Mouse (Mus musculus) forebrain, postnatal 0 days (tissue): ENCODE data around the gene Nsmce4a. TPM values are rescaled to one million over a fixed set of nuclear protein-coding genes. Genes with fewer than 3 reads are reported as not detected.
A peak's percentile ranks its signal among the peaks of the same experiment; 100 is the strongest.
"Not testable (repeated sequence)": the region's sequence is repeated elsewhere in the genome, so short reads cannot be mapped to it uniquely, and the experiment has no call there.

Source experiments
- ATAC-seq: fragments of 200-750 bp; cut with Nextera tagmentation; 2 replicates; pipeline ENCODE4 v1.8.0; 2017; ENCODE audit warnings: mild to moderate bottlenecking, moderate library complexity
- DNase-seq: peaks from one replicate; pipeline ENCODE4 v3.0.0-alpha.2; 2015
- H3K27ac ChIP-seq: fragments of 300-500 bp; sonication (generic); 2 replicates; pipeline ENCODE4 v1.5.1; 2014; ENCODE audit warnings: low read depth, mild to moderate bottlenecking, antibody characterized with exemption, low read length, moderate library complexity, mixed read lengths
- H3K27me3 ChIP-seq: fragments of 300-500 bp; sonication (generic); 2 replicates; pipeline ENCODE4 v1.6.1; 2014; ENCODE audit warnings: mild to moderate bottlenecking, low read length, mixed read lengths; ENCODE audit not compliant: insufficient read depth
- H3K36me3 ChIP-seq: fragments of 300-500 bp; sonication (generic); 2 replicates; pipeline ENCODE4 v1.6.1; 2014; ENCODE audit warnings: mild to moderate bottlenecking, moderate library complexity; ENCODE audit not compliant: insufficient read depth
- H3K4me1 ChIP-seq: fragments of 300-500 bp; sonication (generic); 2 replicates; pipeline ENCODE4 v1.6.1; 2014; ENCODE audit warnings: antibody characterized with exemption; ENCODE audit not compliant: insufficient read depth
- H3K4me2 ChIP-seq: fragments of 300-500 bp; sonication (generic); 2 replicates; pipeline ENCODE4 v1.6.1; 2014; ENCODE audit warnings: low read depth, mild to moderate bottlenecking, moderate library complexity
- H3K4me3 ChIP-seq: fragments of 300-500 bp; sonication (generic); 2 replicates; pipeline ENCODE4 v1.5.1; 2014; ENCODE audit warnings: low read depth, low read length, mixed read lengths
- H3K9ac ChIP-seq: fragments of 300-500 bp; sonication (generic); 2 replicates; pipeline ENCODE4 v1.6.1; 2014; ENCODE audit warnings: mild to moderate bottlenecking
- H3K9me3 ChIP-seq: fragments of 300-500 bp; sonication (generic); 2 replicates; pipeline ENCODE4 v1.6.1; 2016; ENCODE audit warnings: low read length
- CTCF ChIP-seq: sonication (generic); IDR thresholded peaks from 2 replicates; pipeline ENCODE4 v1.5.1; 2016; ENCODE audit warnings: antibody characterized with exemption, control low read depth, low read depth
- WGBS: fragments of 180-500 bp; shearing (Covaris S2); extraction: QIAGEN DNeasy Blood & Tissue Kit; methylation state at CpG from one replicate; pipeline ENCODE4 v1.1.7; 2014; 5-methylcytosine and 5-hydroxymethylcytosine counted together
- polyA plus RNA-seq: library from polyadenylated mRNA; unstranded; fragments of >200 nt; fragmentation: Nextera tagmentation; extraction: Ambion mirVana; gene quantifications from 2 replicates; pipeline ENCODE4 v1.2.1, GENCODE M21; 2015
- total RNA-seq: library from RNA; depleted of rRNA; stranded (reverse); fragments of >200 nt; gene quantifications from 2 replicates; pipeline ENCODE4 v1.2.3, GENCODE M21; 2014

Nsmce4a gene
- total and polyA plus RNA-seq, 2 experiments from 2014 or later, result 52.5 to 76.8 TPM

- Histone ChIP-seq H3K9ac (no peak overlapping the region), H3K4me2 (no peak overlapping the region), H3K4me1 (no peaks in the 10 kb centered on the region), H3K4me3 (no peak overlapping the region), H3K9me3 (no peaks in the 10 kb centered on the region), H3K27ac (no peak overlapping the region), H3K27me3 (no peaks in the 10 kb centered on the region), H3K36me3 (no peaks in the 10 kb centered on the region)
- 75% methylated on average over 2 of the region's 2 CpGs for WGBS
- TF ChIP-seq CTCF, result no peak
- ATAC-seq, result no peak
- DNase-seq, result no peak
These were observed 31.5 kb upstream of the Nsmce4a start for GRCm38 (mm10) chr7:130604390-130604789.

- H3K4me1 ChIP-seq, result no peaks in the 10 kb centered on the region
- no peaks in the 10 kb centered on the region for H3K36me3 ChIP-seq
- H3K9me3 ChIP-seq, result no peaks in the 10 kb centered on the region
- H3K4me2 ChIP-seq, result no peak overlapping the region
- no peaks in the 10 kb centered on the region for H3K27me3 ChIP-seq
- H3K27ac ChIP-seq, result no peak overlapping the region
- ATAC-seq (no peak), DNase-seq (no peak)
- no peak for TF ChIP-seq CTCF
- 88% methylated on average over 5 of the region's 5 CpGs for WGBS
- H3K9ac ChIP-seq, result no peak overlapping the region
- H3K4me3 ChIP-seq, result no peak overlapping the region
These were observed 30.6 kb upstream of the Nsmce4a start for GRCm38 (mm10) chr7:130603556-130603955.

GRCm38 (mm10) chr7:130602804-130603203 is 29.9 kb upstream of the Nsmce4a start:
- no peak for TF ChIP-seq CTCF
- DNase-seq (no peak), ATAC-seq (no peak)
- Histone ChIP-seq H3K4me1 (no peaks in the 10 kb centered on the region), H3K9ac (no peak overlapping the region), H3K4me2 (no peak overlapping the region), H3K27me3 (no peaks in the 10 kb centered on the region), H3K9me3 (no peaks in the 10 kb centered on the region), H3K27ac (no peak overlapping the region), H3K36me3 (no peaks in the 10 kb centered on the region), H3K4me3 (no peak overlapping the region)
- 88% methylated on average over 1 of the region's 1 CpGs for WGBS

- WGBS, result 74% methylated on average over 2 of the region's 2 CpGs
These were observed 27.6 kb upstream of the Nsmce4a start for GRCm38 (mm10) chr7:130600546-130600945.

GRCm38 (mm10) chr7:130600074-130600473 is 27.2 kb upstream of the Nsmce4a start:
- H3K27ac ChIP-seq, result no peak overlapping the region
- 81% methylated on average over 3 of the region's 3 CpGs for WGBS

More at GRCm38 (mm10) chr7:130600546-130600945, 27.6 kb upstream of the Nsmce4a start:
- H3K36me3 ChIP-seq, result no peaks in the 10 kb centered on the region
- no peak for TF ChIP-seq CTCF
- no peaks in the 10 kb centered on the region for H3K4me1 ChIP-seq
- no peak overlapping the region for H3K27ac ChIP-seq
- H3K27me3 ChIP-seq, result no peaks in the 10 kb centered on the region
- no peak for ATAC-seq
- no peak for DNase-seq
- no peak overlapping the region for H3K4me2 ChIP-seq
- H3K4me3 ChIP-seq, result no peak overlapping the region
- no peak overlapping the region for H3K9ac ChIP-seq
- H3K9me3 ChIP-seq, result no peaks in the 10 kb centered on the region

GRCm38 (mm10) chr7:130597546-130597945 is 24.6 kb upstream of the Nsmce4a start:
- no peak for DNase-seq
- no peaks in the 10 kb centered on the region for H3K27me3 ChIP-seq
- H3K9ac ChIP-seq, result no peak overlapping the region
- H3K4me3 ChIP-seq, result no peak overlapping the region
- WGBS, result 36% methylated on average over 6 of the region's 6 CpGs
- H3K4me1 ChIP-seq, result no peaks in the 10 kb centered on the region
- no peak overlapping the region for H3K4me2 ChIP-seq
- no peaks in the 10 kb centered on the region for H3K36me3 ChIP-seq
- ATAC-seq, result no peak
- no peaks in the 10 kb centered on the region for H3K9me3 ChIP-seq
- no peak for TF ChIP-seq CTCF
- H3K27ac ChIP-seq, result no peak overlapping the region

More at GRCm38 (mm10) chr7:130600074-130600473, 27.2 kb upstream of the Nsmce4a start:
- Histone ChIP-seq H3K27me3 (no peaks in the 10 kb centered on the region), H3K36me3 (no peaks in the 10 kb centered on the region), H3K4me2 (no peak overlapping the region), H3K4me3 (no peak overlapping the region), H3K9ac (no peak overlapping the region), H3K9me3 (no peaks in the 10 kb centered on the region), H3K4me1 (no peaks in the 10 kb centered on the region)
- ATAC-seq (no peak), DNase-seq (no peak)
- no peak for TF ChIP-seq CTCF

- H3K36me3 ChIP-seq, ATAC-seq, DNase-seq, H3K27me3 ChIP-seq, H3K4me3 ChIP-seq, H3K9ac ChIP-seq, H3K27ac ChIP-seq, H3K9me3 ChIP-seq, H3K4me1 ChIP-seq, H3K4me2 ChIP-seq: not testable (repeated sequence)
- 58% methylated on average over 9 of the region's 19 CpGs for WGBS
These were observed 23.3 kb upstream of the Nsmce4a start for GRCm38 (mm10) chr7:130596079-130596855.

GRCm38 (mm10) chr7:130593375-130594239 is 20.7 kb upstream of the Nsmce4a start:
- H3K27ac ChIP-seq, H3K9me3 ChIP-seq, H3K4me3 ChIP-seq, H3K36me3 ChIP-seq, H3K4me2 ChIP-seq, H3K4me1 ChIP-seq, H3K27me3 ChIP-seq, H3K9ac ChIP-seq: not testable (repeated sequence)
- DNase-seq, result peak; percentile 41
- ATAC-seq, result peak; percentile 83
- WGBS, result 15% methylated on average over 7 of the region's 11 CpGs

- ATAC-seq, H3K4me3 ChIP-seq, H3K9ac ChIP-seq, H3K4me2 ChIP-seq, DNase-seq, H3K9me3 ChIP-seq, H3K27me3 ChIP-seq, H3K36me3 ChIP-seq, H3K27ac ChIP-seq, H3K4me1 ChIP-seq: not testable (repeated sequence)
- WGBS, result no CpG with 5 or more reads among the region's 11 CpGs
These were observed 20.1 kb upstream of the Nsmce4a start for GRCm38 (mm10) chr7:130592975-130593374.
